In the genomic region with DNA sequence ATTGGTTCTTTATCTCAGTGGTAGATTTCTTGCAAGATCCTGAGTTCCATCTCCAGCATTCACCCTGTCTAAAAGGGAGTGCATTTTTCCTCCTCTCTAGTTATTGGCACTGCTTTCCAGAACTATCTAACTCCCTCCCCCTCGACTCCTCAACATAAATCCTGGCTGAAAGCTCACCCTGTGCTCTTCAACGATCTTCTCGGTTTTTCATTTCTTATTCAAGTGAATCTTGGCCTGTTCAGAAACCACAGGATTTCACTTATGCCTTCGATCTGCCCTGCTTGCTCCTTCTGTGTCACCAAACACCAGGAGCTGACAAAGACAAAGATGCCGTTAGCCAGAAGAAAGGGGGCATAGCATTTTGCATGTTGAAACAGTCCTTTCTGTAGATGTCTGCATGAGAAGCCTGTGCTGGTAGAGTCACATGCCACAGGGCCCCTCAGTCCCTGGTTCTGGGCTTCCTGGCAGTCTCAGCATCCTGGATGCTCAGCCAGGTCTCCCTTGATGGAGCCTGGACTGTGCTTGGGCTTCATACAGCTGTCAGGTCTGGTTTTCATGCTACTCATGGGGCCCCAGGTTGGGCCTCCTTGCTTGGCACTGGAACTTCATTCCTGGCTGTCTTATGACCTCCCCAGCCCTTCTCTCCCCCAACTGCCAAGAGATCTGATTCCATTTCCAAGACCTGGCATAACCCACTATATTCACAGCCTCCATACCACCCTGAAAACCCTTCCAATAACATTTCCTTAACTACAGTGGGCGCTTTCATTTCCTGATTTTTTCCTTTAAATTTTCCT, we compare ENCODE assay signal across 11 mouse cellular contexts. TPM values are rescaled to one million over a fixed set of nuclear protein-coding genes. Genes with fewer than 3 reads are reported as not detected.
DNase-seq lines count a peak whose midpoint lies in the region; ATAC-seq and TF ChIP-seq lines count a peak whose summit lies in the region.
"Had no signal": no experiment of that assay in that cellular context is flagged by ENCODE, and none has a peak within 500 bp of the region (broad histone marks: within the 10 kb centered on the region; RNA-seq: fewer than 3 reads in every experiment).

No protein-coding gene starts in this region.

- DNase-seq in forebrain, embryonic 10.5 days (ENCODE audit: extremely low spot score, low spot score) = no peak
- DNase-seq in forebrain, embryonic 11.5 days (ENCODE audit: low spot score) = no peak
- DNase-seq in left cerebral cortex, adult 2 months (ENCODE audit: extremely low spot score in 1 of 2, low spot score in 2 of 2) = no peak
- DNase-seq in left cerebral cortex, adult 11 months (ENCODE audit: low spot score) = no peak
- DNase-seq in yolk sac, embryonic 10.5 days (ENCODE audit: low spot score) = no peak
- no peak for DNase-seq in lung, postnatal 25 days (ENCODE audit: low spot score)

- H3K9ac ChIP-seq in forebrain, embryonic 11.5 days (ENCODE audit: low read length) = no peak overlapping the region
- H3K9ac ChIP-seq in hindbrain, embryonic 16.5 days (ENCODE audit: low read depth, low read length) = no peak overlapping the region; the same call in 1 of the 2 replicates
- H3K9ac ChIP-seq in neural tube, embryonic 15.5 days (replicated peaks) = no peak overlapping the region
- H3K9ac ChIP-seq: liver, embryonic 13.5 days had no signal

- H3K36me3 ChIP-seq in forebrain, embryonic 10.5 days (replicated peaks) = no peaks in the 10 kb centered on the region
- H3K36me3 ChIP-seq in forebrain, embryonic 11.5 days (ENCODE audit: control insufficient read depth, insufficient read depth, low read length) = no peaks in the 10 kb centered on the region
- H3K36me3 ChIP-seq in hindbrain, embryonic 16.5 days (ENCODE audit: control insufficient read depth, insufficient read depth, low read length) = no peaks in the 10 kb centered on the region
- H3K36me3 ChIP-seq in neural tube, embryonic 15.5 days = no peaks in the 10 kb centered on the region
- H3K36me3 ChIP-seq: liver, embryonic 13.5 days had no signal

- peaks cover 8% of the 10 kb centered on the region; the same call in 1 of the 2 replicates for H3K9me3 ChIP-seq in forebrain, embryonic 10.5 days
- no peaks in the 10 kb centered on the region for H3K9me3 ChIP-seq in forebrain, embryonic 11.5 days (ENCODE audit: control insufficient read depth, low read length)
- no peaks in the 10 kb centered on the region for H3K9me3 ChIP-seq in hindbrain, embryonic 16.5 days (ENCODE audit: control insufficient read depth, low read length)
- no peaks in the 10 kb centered on the region for H3K9me3 ChIP-seq in neural tube, embryonic 15.5 days (replicated peaks)
- H3K9me3 ChIP-seq: liver, embryonic 13.5 days had no signal

- H3K4me2 ChIP-seq in forebrain, embryonic 11.5 days (ENCODE audit: low read depth, low read length, severe bottlenecking) = no peak overlapping the region
- peak overlapping the region; percentile 52 for H3K4me2 ChIP-seq in hindbrain, embryonic 16.5 days (ENCODE audit: low read length)
- peak overlapping the region; percentile 48 for H3K4me2 ChIP-seq in neural tube, embryonic 15.5 days

- H3K4me1 ChIP-seq in forebrain, embryonic 10.5 days = peaks cover 14% of the 10 kb centered on the region
- no peaks in the 10 kb centered on the region; the same call in 1 of the 2 replicates for H3K4me1 ChIP-seq in forebrain, embryonic 11.5 days (replicated peaks; ENCODE audit: control insufficient read depth, insufficient read depth, low read length)
- peaks cover 5% of the 10 kb centered on the region; the same call in 1 of the 2 replicates for H3K4me1 ChIP-seq in hindbrain, embryonic 16.5 days (ENCODE audit: control insufficient read depth, insufficient read depth, low read depth, low read length)
- H3K4me1 ChIP-seq in neural tube, embryonic 15.5 days = peaks cover 14% of the 10 kb centered on the region; the same call in 1 of the 2 replicates
- H3K4me1 ChIP-seq: liver, embryonic 13.5 days had no signal

- H3K27ac ChIP-seq in forebrain, embryonic 10.5 days = no peak overlapping the region
- no peak overlapping the region for H3K27ac ChIP-seq in forebrain, embryonic 11.5 days (ENCODE audit: low read depth, low read length)
- peak overlapping the region; percentile 66; the same call in 1 of the 2 replicates for H3K27ac ChIP-seq in left cerebral cortex, adult 2 months
- no peak overlapping the region for H3K27ac ChIP-seq in hindbrain, embryonic 16.5 days (ENCODE audit: low read depth, low read length)
- H3K27ac ChIP-seq in neural tube, embryonic 15.5 days (replicated peaks) = 0 out of 2 replicates have a peak overlapping the region, but pooled peaks have one; percentile 37
- H3K27ac ChIP-seq: liver, embryonic 13.5 days had no signal

- H3K27me3 ChIP-seq in forebrain, embryonic 10.5 days (ENCODE audit: poor library complexity, severe bottlenecking) = peaks cover 4% of the 10 kb centered on the region; the same call in 1 of the 2 replicates
- no peaks in the 10 kb centered on the region for H3K27me3 ChIP-seq in forebrain, embryonic 11.5 days (ENCODE audit: control insufficient read depth, insufficient read depth, low read length)
- no peaks in the 10 kb centered on the region for H3K27me3 ChIP-seq in hindbrain, embryonic 16.5 days (replicated peaks; ENCODE audit: control insufficient read depth, insufficient read depth, low read length)
- H3K27me3 ChIP-seq in neural tube, embryonic 15.5 days (replicated peaks) = no peaks in the 10 kb centered on the region

- peak overlapping the region; percentile 38; the same call in 1 of the 2 replicates for H3K4me3 ChIP-seq in forebrain, embryonic 10.5 days
- no peak overlapping the region for H3K4me3 ChIP-seq in forebrain, embryonic 11.5 days (ENCODE audit: low read depth, low read length)
- no peak overlapping the region for H3K4me3 ChIP-seq in left cerebral cortex, adult 2 months
- H3K4me3 ChIP-seq in hindbrain, embryonic 16.5 days (ENCODE audit: low read length) = peak overlapping the region; percentile 33
- peak overlapping the region; percentile 35 for H3K4me3 ChIP-seq in neural tube, embryonic 15.5 days (replicated peaks)
- H3K4me3 ChIP-seq: liver, embryonic 13.5 days had no signal

- intact Hi-C loops in left cerebral cortex, adult 2 months (cut with DNase I) = loop anchor here (2.0 to 5.0 kb wide), 2 partner anchors 79 to 107 kb away; no protein-coding TSS in a partner anchor

- WGBS in forebrain, embryonic 10.5 days = 78% methylated on average over 6 of the region's 6 CpGs
- WGBS in forebrain, embryonic 11.5 days = 80% methylated on average over 6 of the region's 6 CpGs
- WGBS in hindbrain, embryonic 16.5 days = 74% methylated on average over 6 of the region's 6 CpGs
- 62% methylated on average over 6 of the region's 6 CpGs for WGBS in neural tube, embryonic 15.5 days

- TF ChIP-seq CTCF in left cerebral cortex, adult 2 months (IDR thresholded peaks at IDR 0.05) = no peak

- ATAC-seq in forebrain, embryonic 11.5 days (replicated peaks; ENCODE audit: low FRiP score) = no peak
- no peak for ATAC-seq in hindbrain, embryonic 16.5 days
- no peak for ATAC-seq in neural tube, embryonic 15.5 days (ENCODE audit: low FRiP score)

RNA-seq across cellular contexts. Expression of a gene that starts 30.8 kb away (rescaled TPM):
- polyA plus RNA-seq in forebrain, embryonic 10.5 days (2016; fragmentation: Nextera tagmentation; extraction: Ambion mirVana) = not detected in 2 replicates
- polyA plus RNA-seq in forebrain, embryonic 11.5 days (2014; fragmentation: Nextera tagmentation; extraction: Ambion mirVana) = not detected in 2 replicates
- not detected for total RNA-seq in left cerebral cortex, adult 2 months (2021)
- polyA plus RNA-seq in hindbrain, embryonic 16.5 days (2015; fragmentation: Nextera tagmentation; extraction: Ambion mirVana) = 0.23 TPM in 1 of 2 replicates, not detected in the other
- polyA plus RNA-seq in neural tube, embryonic 15.5 days (2015; fragmentation: Nextera tagmentation; extraction: Ambion mirVana) = not detected in 2 replicates
- polyA plus RNA-seq: liver, embryonic 13.5 days; neural tube, embryonic 11.5 days; spleen, adult 2 months had no signal

RNA-seq across cellular contexts. Expression of a gene that starts 40.9 kb away (rescaled TPM):
- 36.1 and 40.7 TPM in 2 replicates for polyA plus RNA-seq in forebrain, embryonic 10.5 days (2016; fragmentation: Nextera tagmentation; extraction: Ambion mirVana)
- polyA plus RNA-seq in forebrain, embryonic 11.5 days (2014; fragmentation: Nextera tagmentation; extraction: Ambion mirVana) = 35.3 and 37.5 TPM in 2 replicates
- total RNA-seq in left cerebral cortex, adult 2 months (2021) = 10 to 100 TPM; 29.2 to 31.4 TPM
- 59.0 and 60.3 TPM in 2 replicates for polyA plus RNA-seq in hindbrain, embryonic 16.5 days (2015; fragmentation: Nextera tagmentation; extraction: Ambion mirVana)
- 54.0 and 55.4 TPM in 2 replicates for polyA plus RNA-seq in neural tube, embryonic 15.5 days (2015; fragmentation: Nextera tagmentation; extraction: Ambion mirVana)

Comparison
In these comparisons a context has a peak if more than half of its experiments do, and no peak if none do; other contexts are left out.
1. H3K4me3 ChIP-seq: peak in forebrain, embryonic 10.5 days (single experiment), hindbrain, embryonic 16.5 days (single experiment) and neural tube, embryonic 15.5 days (single experiment); none in forebrain, embryonic 11.5 days (single experiment) and left cerebral cortex, adult 2 months (single experiment).
2. H3K27ac ChIP-seq: peak in left cerebral cortex, adult 2 months (single experiment) and neural tube, embryonic 15.5 days (single experiment); none in forebrain, embryonic 10.5 days (single experiment), forebrain, embryonic 11.5 days (single experiment) and hindbrain, embryonic 16.5 days (single experiment).